Mouse (Mus musculus) layer of hippocampus, adult 11-12 months (tissue): ENCODE results near the gene Ficd.

Experiments
- DNase-seq: peaks from one replicate; pipeline ENCODE4 v3.0.0; 2022; ENCODE audit warnings: low spot score

Ficd gene

GRCm38 (mm10) chr5:113730641-113731121 is 4.9 kb upstream of the Ficd start:
- DNase-seq: peak; percentile 31

- DNase-seq: no peak
These were observed 4.4 kb upstream of the Ficd start for GRCm38 (mm10) chr5:113731174-113731573.

GRCm38 (mm10) chr5:113732182-113732581 is 3.4 kb upstream of the Ficd start:
- peak; percentile 62 for DNase-seq

GRCm38 (mm10) chr5:113734376-113734775 is 1.2 kb upstream of the Ficd start:
- DNase-seq: no peak

GRCm38 (mm10) chr5:113735023-113735344 is 619 bp upstream of the Ficd start:
- no peak for DNase-seq

GRCm38 (mm10) chr5:113736113-113736502 is 505 bp downstream of the Ficd start:
- DNase-seq: no peak

GRCm38 (mm10) chr5:113736522-113737164 is 1.0 kb downstream of the Ficd start:
- DNase-seq: no peak

GRCm38 (mm10) chr5:113737607-113738237 is 2.1 kb downstream of the Ficd start:
- no peak for DNase-seq

- no peak for DNase-seq
These were observed 12.0 kb downstream of the Ficd start for GRCm38 (mm10) chr5:113747629-113748028.

- no peak for DNase-seq
These were observed 13.1 kb downstream of the Ficd start for GRCm38 (mm10) chr5:113748556-113749331.

GRCm38 (mm10) chr5:113751521-113752157 is 16.0 kb downstream of the Ficd start:
- no peak for DNase-seq

GRCm38 (mm10) chr5:113755347-113756030 is 19.9 kb downstream of the Ficd start:
- no peak for DNase-seq

GRCm38 (mm10) chr5:113761585-113761984 is 26.0 kb downstream of the Ficd start:
- no peak for DNase-seq

- no peak for DNase-seq
These were observed 28.8 kb downstream of the Ficd start for GRCm38 (mm10) chr5:113764426-113764825.

GRCm38 (mm10) chr5:113765641-113766526 is 30.3 kb downstream of the Ficd start:
- no peak for DNase-seq

GRCm38 (mm10) chr5:113768806-113769205 is 33.2 kb downstream of the Ficd start:
- DNase-seq: no peak

- DNase-seq: peak; percentile 90
These were observed 35.9 kb downstream of the Ficd start for GRCm38 (mm10) chr5:113771213-113772162.

GRCm38 (mm10) chr5:113772450-113772895 is 36.9 kb downstream of the Ficd start, which contains the start of the genes Sart3 and Iscu:
Gene Sart3, minus strand, starts transcription at chr5:113772510.
Gene Iscu, plus strand, starts transcription at chr5:113772748.
- DNase-seq: peak; percentile 92

- DNase-seq: no peak
These were observed 37.4 kb downstream of the Ficd start for GRCm38 (mm10) chr5:113772905-113773519.
